Mouse (Mus musculus): ENCODE data around the gene Ccdc3. TPM values are rescaled to one million over a fixed set of nuclear protein-coding genes. Genes with fewer than 3 reads are reported as not detected.

Gene Ccdc3
- polyA plus RNA-seq, 1 experiment: 11.5 TPM

- H3K4me3 ChIP-seq (ENCODE audit: insufficient read depth, low read length): no peak overlapping the region
- H3K27ac ChIP-seq (ENCODE audit: insufficient read depth, low read length): no peak overlapping the region
- H3K4me1 ChIP-seq (ENCODE audit: control insufficient read depth, insufficient read depth, low read length): no peaks in the 10 kb centered on the region
- no peak for TF ChIP-seq CTCF (IDR thresholded peaks at IDR 0.05; ENCODE audit: borderline replicate concordance, insufficient read depth, low read length)
- no peak for TF ChIP-seq POLR2A (IDR thresholded peaks at IDR 0.05; ENCODE audit: low read depth, low read length)
Observed at GRCm38 (mm10) chr2:5200817-5201364, 63.3 kb downstream of the Ccdc3 start.

- Histone ChIP-seq H3K4me1 (ENCODE audit: control insufficient read depth, insufficient read depth, low read length) (no peaks in the 10 kb centered on the region), H3K4me3 (ENCODE audit: insufficient read depth, low read length) (no peak overlapping the region), H3K27ac (ENCODE audit: insufficient read depth, low read length) (no peak overlapping the region)
- TF ChIP-seq CTCF (IDR thresholded peaks at IDR 0.05; ENCODE audit: borderline replicate concordance, insufficient read depth, low read length) (no peak), POLR2A (IDR thresholded peaks at IDR 0.05; ENCODE audit: low read depth, low read length) (no peak)
Observed at GRCm38 (mm10) chr2:5203146-5203545, 65.6 kb downstream of the Ccdc3 start.

GRCm38 (mm10) chr2:5204941-5205340, 67.4 kb downstream of the Ccdc3 start:
- Histone ChIP-seq H3K4me1 (ENCODE audit: control insufficient read depth, insufficient read depth, low read length) (no peaks in the 10 kb centered on the region), H3K27ac (ENCODE audit: insufficient read depth, low read length) (no peak overlapping the region), H3K4me3 (ENCODE audit: insufficient read depth, low read length) (no peak overlapping the region)
- no peak for TF ChIP-seq POLR2A (IDR thresholded peaks at IDR 0.05; ENCODE audit: low read depth, low read length)
- no peak for TF ChIP-seq CTCF (IDR thresholded peaks at IDR 0.05; ENCODE audit: borderline replicate concordance, insufficient read depth, low read length)

GRCm38 (mm10) chr2:5206651-5207050, 69.1 kb downstream of the Ccdc3 start:
- no peak for TF ChIP-seq CTCF (IDR thresholded peaks at IDR 0.05; ENCODE audit: borderline replicate concordance, insufficient read depth, low read length)
- TF ChIP-seq POLR2A (IDR thresholded peaks at IDR 0.05; ENCODE audit: low read depth, low read length): no peak
- H3K4me1 ChIP-seq (ENCODE audit: control insufficient read depth, insufficient read depth, low read length): no peaks in the 10 kb centered on the region
- H3K4me3 ChIP-seq (ENCODE audit: insufficient read depth, low read length): no peak overlapping the region
- no peak overlapping the region for H3K27ac ChIP-seq (ENCODE audit: insufficient read depth, low read length)

- 0 out of 2 replicates have a peak, but pooled peaks cover 2% of the 10 kb centered on the region for H3K4me1 ChIP-seq (ENCODE audit: control insufficient read depth, insufficient read depth, low read length)
- no peak overlapping the region for H3K4me3 ChIP-seq (ENCODE audit: insufficient read depth, low read length)
- no peak for TF ChIP-seq CTCF (IDR thresholded peaks at IDR 0.05; ENCODE audit: borderline replicate concordance, insufficient read depth, low read length)
- TF ChIP-seq POLR2A (IDR thresholded peaks at IDR 0.05; ENCODE audit: low read depth, low read length): no peak
- no peak overlapping the region for H3K27ac ChIP-seq (ENCODE audit: insufficient read depth, low read length)
Observed at GRCm38 (mm10) chr2:5214581-5214980, 77.0 kb downstream of the Ccdc3 start.

GRCm38 (mm10) chr2:5215252-5215815, 77.8 kb downstream of the Ccdc3 start:
- Histone ChIP-seq H3K4me3 (ENCODE audit: insufficient read depth, low read length) (no peak overlapping the region), H3K27ac (ENCODE audit: insufficient read depth, low read length) (no peak overlapping the region), H3K4me1 (ENCODE audit: control insufficient read depth, insufficient read depth, low read length) (0 out of 2 replicates have a peak, but pooled peaks cover 2% of the 10 kb centered on the region)
- TF ChIP-seq POLR2A (IDR thresholded peaks at IDR 0.05; ENCODE audit: low read depth, low read length): no peak
- no peak for TF ChIP-seq CTCF (IDR thresholded peaks at IDR 0.05; ENCODE audit: borderline replicate concordance, insufficient read depth, low read length)

- Histone ChIP-seq H3K4me1 (ENCODE audit: control insufficient read depth, insufficient read depth, low read length) (0 out of 2 replicates have a peak, but pooled peaks cover 2% of the 10 kb centered on the region), H3K27ac (ENCODE audit: insufficient read depth, low read length) (no peak overlapping the region), H3K4me3 (ENCODE audit: insufficient read depth, low read length) (no peak overlapping the region)
- no peak for TF ChIP-seq POLR2A (IDR thresholded peaks at IDR 0.05; ENCODE audit: low read depth, low read length)
- no peak for TF ChIP-seq CTCF (IDR thresholded peaks at IDR 0.05; ENCODE audit: borderline replicate concordance, insufficient read depth, low read length)
Observed at GRCm38 (mm10) chr2:5219206-5219605, 81.6 kb downstream of the Ccdc3 start.

GRCm38 (mm10) chr2:5219847-5220375, 82.3 kb downstream of the Ccdc3 start:
- Histone ChIP-seq H3K4me1 (ENCODE audit: control insufficient read depth, insufficient read depth, low read length) (0 out of 2 replicates have a peak, but pooled peaks cover 2% of the 10 kb centered on the region), H3K4me3 (ENCODE audit: insufficient read depth, low read length) (no peak overlapping the region), H3K27ac (ENCODE audit: insufficient read depth, low read length) (no peak overlapping the region)
- TF ChIP-seq CTCF (IDR thresholded peaks at IDR 0.05; ENCODE audit: borderline replicate concordance, insufficient read depth, low read length): no peak
- TF ChIP-seq POLR2A (IDR thresholded peaks at IDR 0.05; ENCODE audit: low read depth, low read length): no peak

- Histone ChIP-seq H3K4me3 (ENCODE audit: insufficient read depth, low read length) (no peak overlapping the region), H3K4me1 (ENCODE audit: control insufficient read depth, insufficient read depth, low read length) (0 out of 2 replicates have a peak, but pooled peaks cover 2% of the 10 kb centered on the region), H3K27ac (ENCODE audit: insufficient read depth, low read length) (no peak overlapping the region)
- no peak for TF ChIP-seq CTCF (IDR thresholded peaks at IDR 0.05; ENCODE audit: borderline replicate concordance, insufficient read depth, low read length)
- TF ChIP-seq POLR2A (IDR thresholded peaks at IDR 0.05; ENCODE audit: low read depth, low read length): no peak
Observed at GRCm38 (mm10) chr2:5222571-5222970, 85.0 kb downstream of the Ccdc3 start.

GRCm38 (mm10) chr2:5236846-5237482, 99.4 kb downstream of the Ccdc3 start:
- no peak for TF ChIP-seq POLR2A (IDR thresholded peaks at IDR 0.05; ENCODE audit: low read depth, low read length)
- no peak for TF ChIP-seq CTCF (IDR thresholded peaks at IDR 0.05; ENCODE audit: borderline replicate concordance, insufficient read depth, low read length)
- Histone ChIP-seq H3K27ac (ENCODE audit: insufficient read depth, low read length) (peak overlapping the region; percentile 17), H3K4me1 (ENCODE audit: control insufficient read depth, insufficient read depth, low read length) (peaks cover 5% of the 10 kb centered on the region; the same call in 1 of the 2 replicates), H3K4me3 (ENCODE audit: insufficient read depth, low read length) (no peak overlapping the region)

Measured in embryonic fibroblast, embryonic 13.5 days (primary cell).